Mouse (Mus musculus) midbrain, embryonic 16.5 days (tissue): ENCODE data around the gene Jpt2. TPM values are rescaled to one million over a fixed set of nuclear protein-coding genes. Genes with fewer than 3 reads are reported as not detected.

Experiments used
- ATAC-seq: fragments of 200-750 bp; cut with Nextera tagmentation; 2 replicates; pipeline ENCODE4 v1.8.0; 2017; ENCODE audit warnings: moderate TSS enrichment
- H3K27ac ChIP-seq: fragments of 300-500 bp; sonication (generic); 2 replicates; pipeline ENCODE4 v1.5.1; 2014; ENCODE audit warnings: mild to moderate bottlenecking, low read length, mixed read lengths
- H3K27me3 ChIP-seq: fragments of 300-500 bp; sonication (generic); 2 replicates; pipeline ENCODE4 v1.6.1; 2014; ENCODE audit warnings: low read depth, low read length, mixed read lengths; ENCODE audit not compliant: control insufficient read depth, insufficient read depth
- H3K36me3 ChIP-seq: fragments of 300-500 bp; sonication (generic); 2 replicates; pipeline ENCODE4 v1.6.1; 2014; ENCODE audit warnings: mild to moderate bottlenecking, low read length, moderate library complexity, mixed read lengths; ENCODE audit not compliant: control insufficient read depth, insufficient read depth
- H3K4me1 ChIP-seq: fragments of 300-500 bp; sonication (generic); 2 replicates; pipeline ENCODE4 v1.6.1; 2014; ENCODE audit warnings: mild to moderate bottlenecking, low read length, mixed read lengths; ENCODE audit not compliant: control insufficient read depth, insufficient read depth
- H3K4me2 ChIP-seq: fragments of 300-500 bp; sonication (generic); 2 replicates; pipeline ENCODE4 v1.6.1; 2014; ENCODE audit warnings: mild to moderate bottlenecking, low read length, mixed read lengths
- H3K4me3 ChIP-seq: fragments of 300-500 bp; sonication (generic); 2 replicates; pipeline ENCODE4 v1.5.1; 2014; ENCODE audit warnings: low read depth, mild to moderate bottlenecking, low read length, moderate library complexity, mixed read lengths
- H3K9ac ChIP-seq: fragments of 300-500 bp; sonication (generic); 2 replicates; pipeline ENCODE4 v1.6.1; 2014; ENCODE audit warnings: low read depth, low read length, mixed read lengths
- H3K9me3 ChIP-seq: fragments of 300-500 bp; sonication (generic); replicated peaks from 2 replicates; pipeline ENCODE4 v1.6.1; 2014; ENCODE audit warnings: mild to moderate bottlenecking, low read length, mixed read lengths; ENCODE audit not compliant: control insufficient read depth, poor library complexity, severe bottlenecking
- WGBS: fragments of 180-500 bp; shearing (Covaris S2); extraction: QIAGEN DNeasy Blood & Tissue Kit; methylation state at CpG from one replicate; pipeline ENCODE4 v1.1.7; 2014; 5-methylcytosine and 5-hydroxymethylcytosine counted together
- polyA plus RNA-seq: library from polyadenylated mRNA; unstranded; fragments of >200 nt; fragmentation: Nextera tagmentation; extraction: Ambion mirVana; gene quantifications from 2 replicates; pipeline ENCODE4 v1.2.1, GENCODE M21; 2015

Gene Jpt2
- 86.2 and 100 TPM in 2 replicates for polyA plus RNA-seq

DNA sequence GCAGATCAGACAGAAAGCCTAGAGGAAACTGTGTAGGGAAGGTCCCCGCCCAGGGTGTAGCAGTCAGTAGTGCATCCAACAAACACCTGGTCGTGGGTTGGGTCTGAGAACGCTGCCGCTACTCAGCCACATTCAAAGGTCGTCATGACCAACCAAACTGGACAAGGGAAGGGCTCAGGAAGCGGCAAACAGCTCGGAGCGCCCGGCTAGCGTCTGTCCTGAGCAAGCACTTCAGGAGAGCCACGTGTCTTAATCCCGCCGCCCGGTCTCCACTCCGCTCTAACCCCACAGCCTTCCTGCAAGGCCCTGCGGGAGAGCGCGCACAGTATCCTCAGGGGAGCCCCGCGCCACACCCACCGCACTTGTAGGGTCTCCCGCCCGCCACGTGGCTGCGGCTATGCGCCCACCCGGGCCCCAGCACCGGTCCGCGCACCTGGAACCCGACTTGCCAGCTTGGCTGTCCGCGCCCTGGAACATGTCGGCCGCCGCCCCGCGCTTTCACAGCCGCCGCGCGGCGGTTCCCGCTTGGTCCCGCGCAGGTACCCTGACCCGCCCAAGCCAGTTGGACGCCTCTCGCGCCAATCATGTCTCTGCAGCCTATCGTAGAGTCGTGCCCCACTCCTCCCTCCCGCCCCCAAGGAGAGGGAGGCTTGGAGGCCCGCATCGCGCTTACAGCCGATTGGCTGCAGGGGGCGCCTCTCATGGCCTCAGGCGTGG is at the start of gene Jpt2:
Gene Jpt2 (minus strand): TSS at position 555 of the 717 bp plus-strand sequence.
- H3K4me3 ChIP-seq, result peak within 1 kb of the TSS; percentile 95

DNA sequence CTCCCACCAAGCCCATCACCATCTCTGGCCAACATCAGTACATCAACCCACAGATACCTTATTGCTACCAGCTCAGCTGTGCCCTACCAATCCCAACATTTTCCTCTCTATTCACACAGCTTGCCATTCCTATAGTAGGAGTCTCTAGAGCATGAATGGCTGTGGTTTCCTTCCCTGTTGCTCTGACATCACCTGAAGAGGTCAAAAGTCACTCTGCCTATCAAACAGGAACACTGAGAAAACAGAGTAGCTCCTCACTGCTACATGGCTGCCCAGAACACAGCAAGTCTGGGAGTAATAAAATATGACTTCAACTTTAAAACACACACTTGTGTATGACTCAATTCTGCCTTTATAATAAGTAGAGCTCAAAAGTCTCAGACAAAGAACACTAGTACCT is 47.0 kb upstream of the Jpt2 start:
- peaks cover under 1% of the 10 kb centered on the region; the same call in 1 of the 2 replicates for H3K4me1 ChIP-seq
- no peaks in the 10 kb centered on the region for H3K27me3 ChIP-seq
- H3K4me3 ChIP-seq, result no peak overlapping the region
- no peak for ATAC-seq
- peaks cover 17% of the 10 kb centered on the region for H3K36me3 ChIP-seq
- H3K27ac ChIP-seq, result no peak overlapping the region
- no peak overlapping the region for H3K4me2 ChIP-seq
- no peak overlapping the region for H3K9ac ChIP-seq
- no peaks in the 10 kb centered on the region for H3K9me3 ChIP-seq

More for the DNA sequence above, at the start of gene Jpt2:
- WGBS, result under 1% methylated on average over 59 of the region's 59 CpGs
- peaks cover 25% of the 10 kb centered on the region for H3K36me3 ChIP-seq
- ATAC-seq, result peak; percentile 100
- H3K9ac ChIP-seq, result peak within 1 kb of the TSS; percentile 86
- no peaks in the 10 kb centered on the region for H3K9me3 ChIP-seq
- H3K4me2 ChIP-seq, result peak within 1 kb of the TSS; percentile 79
- no peaks in the 10 kb centered on the region for H3K27me3 ChIP-seq
- peaks cover 14% of the 10 kb centered on the region for H3K4me1 ChIP-seq
- peak within 1 kb of the TSS; percentile 88 for H3K27ac ChIP-seq

DNA sequence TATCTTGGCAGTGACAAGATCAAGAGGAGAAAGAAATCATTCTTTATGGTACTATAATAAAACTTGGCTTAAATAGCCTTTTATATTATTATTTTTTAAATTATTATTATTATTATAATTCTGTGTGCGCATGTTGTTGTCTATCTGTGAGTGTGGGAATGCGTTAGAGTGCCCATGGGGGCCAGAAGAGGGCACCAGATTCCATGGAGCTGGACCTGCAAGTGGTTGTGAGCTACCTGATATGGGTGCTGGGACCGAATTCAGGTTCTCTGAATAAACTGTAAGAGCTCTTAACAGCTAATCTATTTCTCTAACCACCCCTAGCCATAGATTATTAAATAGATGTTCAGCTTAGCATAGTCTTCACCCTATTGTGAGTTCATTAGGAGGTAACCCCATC is 44.6 kb upstream of the Jpt2 start:
- Histone ChIP-seq H3K9me3 (no peaks in the 10 kb centered on the region), H3K27me3 (no peaks in the 10 kb centered on the region), H3K9ac (no peak overlapping the region), H3K4me2 (no peak overlapping the region), H3K4me3 (no peak overlapping the region), H3K4me1 (no peaks in the 10 kb centered on the region), H3K27ac (no peak overlapping the region), H3K36me3 (peaks cover 9% of the 10 kb centered on the region; the same call in 1 of the 2 replicates)
- 95% methylated on average over 3 of the region's 3 CpGs for WGBS
- no peak for ATAC-seq

- Histone ChIP-seq H3K4me1 (no peaks in the 10 kb centered on the region), H3K4me2 (no peak overlapping the region), H3K27me3 (no peaks in the 10 kb centered on the region), H3K9me3 (no peaks in the 10 kb centered on the region), H3K4me3 (no peak overlapping the region), H3K36me3 (peaks cover 44% of the 10 kb centered on the region), H3K27ac (no peak overlapping the region), H3K9ac (no peak overlapping the region)
- no peak for ATAC-seq
- 94% methylated on average over 6 of the region's 6 CpGs for WGBS
Measured at GRCm38 (mm10) chr17:24994721-24995120, 34.2 kb upstream of the Jpt2 start.

DNA sequence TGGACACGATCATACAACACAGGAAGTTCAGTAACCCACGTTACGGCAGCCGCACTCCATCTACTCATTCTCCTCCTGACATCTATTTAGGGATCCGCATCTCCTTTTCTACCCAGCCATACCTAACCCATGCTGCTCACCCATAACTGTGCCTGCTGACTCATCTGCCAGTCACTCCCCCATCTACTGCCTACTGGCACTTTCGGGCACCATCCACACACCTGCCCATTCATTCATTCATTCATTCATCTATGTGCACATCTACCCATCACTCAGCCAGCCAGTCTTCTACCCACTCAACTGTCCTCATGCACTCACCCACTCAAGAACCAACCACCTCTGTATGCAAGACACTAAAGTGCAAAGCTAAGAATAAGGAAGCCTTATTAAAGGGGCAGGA is 26.7 kb upstream of the Jpt2 start:
- no peak overlapping the region for H3K4me2 ChIP-seq
- 96% methylated on average over 6 of the region's 6 CpGs for WGBS
- H3K4me3 ChIP-seq, result no peak overlapping the region
- H3K4me1 ChIP-seq, result no peaks in the 10 kb centered on the region
- peaks cover 55% of the 10 kb centered on the region for H3K36me3 ChIP-seq
- no peak overlapping the region for H3K27ac ChIP-seq
- H3K27me3 ChIP-seq, result no peaks in the 10 kb centered on the region
- H3K9me3 ChIP-seq, result no peaks in the 10 kb centered on the region
- no peak overlapping the region for H3K9ac ChIP-seq
- ATAC-seq, result no peak

- 15% methylated on average over 21 of the region's 21 CpGs for WGBS
- H3K9ac ChIP-seq, result peak overlapping the region; percentile 47; the same call in 1 of the 2 replicates
- H3K36me3 ChIP-seq, result peaks cover 22% of the 10 kb centered on the region
- peak overlapping the region; percentile 79 for H3K4me2 ChIP-seq
- peaks cover 14% of the 10 kb centered on the region for H3K4me1 ChIP-seq
- no peaks in the 10 kb centered on the region for H3K27me3 ChIP-seq
- peak overlapping the region; percentile 95 for H3K4me3 ChIP-seq
- peak; percentile 63 for ATAC-seq
- no peaks in the 10 kb centered on the region for H3K9me3 ChIP-seq
- no peak overlapping the region for H3K27ac ChIP-seq
Measured at GRCm38 (mm10) chr17:24960852-24961715, 595 bp upstream of the Jpt2 start.

- Histone ChIP-seq H3K9ac (peak overlapping the region; percentile 86), H3K4me1 (peaks cover 14% of the 10 kb centered on the region), H3K36me3 (peaks cover 18% of the 10 kb centered on the region), H3K4me2 (peak overlapping the region; percentile 79), H3K27me3 (no peaks in the 10 kb centered on the region), H3K27ac (peak overlapping the region; percentile 88; the same call in 1 of the 2 replicates), H3K4me3 (peak overlapping the region; percentile 95), H3K9me3 (no peaks in the 10 kb centered on the region)
- WGBS, result 35% methylated on average over 8 of the region's 8 CpGs
- ATAC-seq, result no peak
Measured at GRCm38 (mm10) chr17:24959371-24959770, 1.1 kb downstream of the Jpt2 start.

- Histone ChIP-seq H3K27me3 (no peaks in the 10 kb centered on the region), H3K4me3 (no peak overlapping the region), H3K4me2 (no peak overlapping the region), H3K9me3 (no peaks in the 10 kb centered on the region), H3K36me3 (peaks cover 17% of the 10 kb centered on the region), H3K9ac (no peak overlapping the region), H3K27ac (no peak overlapping the region), H3K4me1 (no peaks in the 10 kb centered on the region)
- 96% methylated on average over 2 of the region's 2 CpGs for WGBS
- ATAC-seq, result no peak
Measured at GRCm38 (mm10) chr17:24953291-24953690, 7.2 kb downstream of the Jpt2 start.

DNA sequence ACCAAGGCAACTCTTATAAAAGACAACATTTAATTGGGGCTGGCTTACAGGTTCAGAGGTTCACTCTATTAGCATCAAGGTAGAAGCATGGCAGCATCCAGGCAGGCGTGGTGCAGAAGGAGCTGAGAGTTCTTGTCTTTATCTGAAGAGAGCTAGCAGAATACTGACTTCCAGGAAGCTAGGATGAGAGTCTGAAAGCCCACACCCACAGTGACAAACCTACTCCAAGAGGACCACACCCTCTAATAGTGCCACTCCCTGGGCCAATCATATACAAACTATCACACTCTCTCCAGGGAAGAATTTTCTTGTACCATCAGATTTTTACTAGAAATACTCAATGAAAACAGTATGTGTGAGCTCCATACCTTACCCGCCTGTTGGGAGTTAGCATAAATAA is 9.8 kb downstream of the Jpt2 start:
- no peaks in the 10 kb centered on the region for H3K27me3 ChIP-seq
- H3K4me1 ChIP-seq, result no peaks in the 10 kb centered on the region
- ATAC-seq, result no peak
- H3K4me3 ChIP-seq, result no peak overlapping the region
- H3K4me2 ChIP-seq, result no peak overlapping the region
- no peak overlapping the region for H3K27ac ChIP-seq
- H3K9ac ChIP-seq, result no peak overlapping the region
- WGBS, result 92% methylated on average over 2 of the region's 2 CpGs
- peaks cover 25% of the 10 kb centered on the region for H3K36me3 ChIP-seq
- no peaks in the 10 kb centered on the region for H3K9me3 ChIP-seq
